Mouse (Mus musculus) layer of hippocampus, adult 9-10 months (tissue): ENCODE data around the gene Pla1a.

Source experiments
- DNase-seq: peaks from one replicate; pipeline ENCODE4 v3.0.0; 2022; ENCODE audit warnings: low spot score

The Pla1a gene

GRCm38 (mm10) chr16:38433514-38433913 lies 569 bp upstream of the Pla1a start:
- DNase-seq: no peak

DNA sequence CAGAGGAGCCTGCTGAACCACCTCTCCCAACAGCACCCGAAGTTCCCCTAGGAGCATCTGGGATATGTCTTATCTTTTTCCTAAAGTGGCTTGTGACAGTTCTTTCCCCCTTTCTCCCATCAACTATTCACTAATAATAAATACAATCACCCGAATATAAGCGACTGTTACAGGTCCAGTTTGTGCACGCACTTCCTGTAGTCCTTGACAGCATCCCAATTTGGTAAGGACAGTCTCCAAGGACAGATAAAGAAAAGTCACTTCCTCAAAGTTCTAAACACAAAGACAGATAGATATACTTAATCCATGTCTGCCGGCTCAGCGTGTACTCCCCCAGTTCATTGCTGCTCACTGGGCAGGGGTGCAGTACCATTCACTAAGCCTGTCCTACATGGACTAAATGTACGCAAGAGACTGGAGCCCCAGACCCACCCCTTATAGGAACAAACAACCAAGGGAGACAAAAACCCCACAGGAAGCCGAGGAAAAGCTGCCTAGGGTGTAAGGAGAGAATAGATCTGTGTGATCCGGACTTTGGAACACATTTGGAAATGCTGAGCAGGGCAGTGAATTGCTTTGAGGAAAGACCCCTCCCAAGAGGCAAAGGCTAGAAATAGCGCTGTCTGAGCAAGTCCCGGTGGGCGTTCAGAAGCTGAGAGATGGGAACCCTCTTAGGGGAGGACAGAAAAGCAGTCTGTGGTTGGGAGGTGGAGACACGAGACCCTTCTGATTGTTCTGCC lies 1.3 kb downstream of the Pla1a start:
- no peak for DNase-seq

DNA sequence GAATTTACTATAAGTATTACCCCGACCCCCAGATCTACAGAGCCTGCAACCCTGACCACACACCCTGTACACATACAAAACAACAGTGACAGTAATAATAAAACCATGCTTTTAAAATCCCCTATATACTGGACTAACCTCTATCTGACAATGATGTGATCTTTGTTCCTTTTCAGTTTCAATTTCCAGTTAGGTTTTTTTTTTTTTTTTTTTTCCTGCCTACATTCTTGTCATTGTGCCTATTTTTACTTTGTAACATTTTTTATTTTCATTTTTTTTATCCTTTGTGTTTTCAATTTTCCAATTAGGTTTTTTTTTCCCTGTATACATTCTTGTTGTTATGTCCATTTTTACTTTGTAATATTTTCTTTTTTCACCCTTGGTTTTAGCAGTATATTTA lies 7.1 kb downstream of the Pla1a start:
- no peak for DNase-seq

DNA sequence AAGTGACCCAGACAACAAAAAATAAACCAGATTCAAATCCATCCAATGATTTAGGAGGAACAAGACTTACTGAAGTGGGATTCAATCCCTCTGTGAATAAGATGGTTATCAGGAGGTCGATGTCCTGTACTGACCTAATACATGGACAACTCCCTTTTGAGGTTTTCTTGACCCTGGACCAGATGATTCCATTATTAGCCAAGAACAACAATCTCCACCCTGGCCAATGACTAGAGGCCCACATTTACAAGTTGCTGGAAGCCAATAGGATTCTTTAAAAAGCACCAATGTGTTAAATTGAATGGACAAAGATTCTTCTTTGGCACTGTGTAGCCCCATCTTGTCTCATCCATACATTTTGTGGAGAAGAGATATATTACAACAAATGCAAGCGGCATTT lies 7.6 kb downstream of the Pla1a start:
- DNase-seq: no peak

DNA sequence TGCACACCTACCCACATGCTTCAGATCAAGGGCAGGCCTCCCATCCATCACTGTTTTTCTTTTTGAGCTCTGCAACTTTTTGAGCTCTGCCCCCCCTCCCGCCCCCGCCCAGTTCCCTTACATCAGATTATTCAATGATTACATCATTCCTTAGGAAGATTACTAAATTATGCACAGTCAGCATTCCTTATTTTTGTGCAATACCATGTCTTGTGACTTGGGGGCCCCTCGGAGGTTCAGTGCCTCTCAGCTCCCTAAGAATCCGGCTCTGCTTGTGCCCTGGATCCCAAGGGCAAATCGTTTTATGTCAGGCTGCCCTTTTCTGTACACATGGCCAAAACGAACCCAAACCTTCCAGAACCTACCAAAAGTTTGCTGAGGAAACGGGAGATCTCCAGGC lies 18.0 kb downstream of the Pla1a start:
- DNase-seq: no peak

DNA sequence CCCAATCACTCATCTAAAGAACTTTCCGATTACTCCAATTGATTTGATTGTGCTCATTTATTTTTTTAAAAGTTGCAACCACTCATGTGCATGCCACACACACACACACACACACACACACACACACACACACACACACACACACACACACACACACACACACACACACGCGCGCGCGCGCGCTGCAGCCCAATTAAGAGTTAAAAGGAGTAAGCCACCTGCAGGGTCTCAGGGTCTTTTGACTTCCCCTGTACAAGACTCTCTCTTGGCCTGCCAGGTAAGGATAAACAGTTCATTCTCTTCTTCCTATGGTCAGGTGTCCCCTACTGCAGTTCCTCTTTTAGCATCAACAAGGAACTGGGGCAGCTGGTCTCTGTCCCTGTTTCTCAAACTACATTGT lies 24.5 kb downstream of the Pla1a start:
- DNase-seq: no peak

DNA sequence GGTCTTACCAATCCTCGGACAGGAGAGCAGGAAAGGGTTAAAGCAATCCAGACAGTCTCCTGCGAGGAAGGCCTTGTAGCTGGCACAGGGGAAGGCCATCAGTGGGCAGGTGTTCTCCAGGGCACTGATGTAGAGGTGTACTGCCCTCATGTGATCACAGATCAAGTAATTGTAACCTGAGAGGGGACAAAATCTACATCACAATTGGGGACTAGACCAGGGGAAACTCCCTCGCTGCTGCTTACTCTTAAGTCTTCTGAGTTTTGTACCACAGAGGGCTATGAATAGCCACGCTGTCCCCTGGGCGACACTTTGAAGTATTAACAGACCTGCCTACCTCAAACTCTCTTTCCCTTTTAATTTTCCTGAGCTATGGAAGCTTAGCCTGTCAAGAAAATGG lies 25.4 kb downstream of the Pla1a start:
- no peak for DNase-seq

- no peak for DNase-seq
These were observed 26.2 kb downstream of the Pla1a start for GRCm38 (mm10) chr16:38406708-38407107.

DNA sequence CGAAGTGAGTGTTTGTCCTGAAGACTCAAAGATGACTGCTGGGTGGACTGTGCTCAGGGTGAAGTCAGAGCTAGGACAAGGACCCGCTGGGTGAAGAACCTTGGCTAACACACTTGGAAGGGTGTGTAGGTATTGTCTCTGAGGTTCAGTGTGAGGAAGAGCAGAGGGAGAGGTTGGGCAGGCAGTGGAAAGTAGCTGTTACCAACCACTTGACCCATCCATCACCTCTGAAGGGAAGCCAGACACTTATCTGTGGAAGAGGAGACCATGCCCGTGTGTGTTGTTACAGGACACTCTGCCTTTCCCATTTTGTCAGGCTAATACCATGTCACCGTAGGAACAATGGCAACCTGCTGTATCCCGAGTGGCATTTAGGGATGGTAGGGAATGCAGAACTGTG lies 26.7 kb downstream of the Pla1a start:
- no peak for DNase-seq

DNA sequence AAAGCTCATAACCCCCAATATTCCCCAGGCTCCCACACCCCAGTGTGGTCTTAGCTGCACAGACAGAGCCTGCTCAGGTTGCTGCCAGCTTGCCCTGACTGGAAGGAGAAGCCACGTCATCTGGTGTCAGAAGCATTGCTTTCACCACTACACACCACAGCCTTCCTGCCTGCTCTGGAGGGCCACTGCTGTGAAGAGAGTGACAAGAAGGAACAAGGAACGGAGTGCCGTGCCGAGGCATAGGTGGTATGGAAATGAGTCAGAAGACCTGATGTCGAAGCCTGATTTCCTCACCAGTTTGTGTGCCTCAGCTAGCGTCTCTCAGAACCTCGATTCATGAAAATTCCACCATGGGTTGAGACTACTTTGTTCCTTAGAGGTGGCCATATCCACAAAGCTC lies 29.3 kb downstream of the Pla1a start:
- no peak for DNase-seq

GRCm38 (mm10) chr16:38401468-38401867 lies 31.5 kb downstream of the Pla1a start:
- no peak for DNase-seq

DNA sequence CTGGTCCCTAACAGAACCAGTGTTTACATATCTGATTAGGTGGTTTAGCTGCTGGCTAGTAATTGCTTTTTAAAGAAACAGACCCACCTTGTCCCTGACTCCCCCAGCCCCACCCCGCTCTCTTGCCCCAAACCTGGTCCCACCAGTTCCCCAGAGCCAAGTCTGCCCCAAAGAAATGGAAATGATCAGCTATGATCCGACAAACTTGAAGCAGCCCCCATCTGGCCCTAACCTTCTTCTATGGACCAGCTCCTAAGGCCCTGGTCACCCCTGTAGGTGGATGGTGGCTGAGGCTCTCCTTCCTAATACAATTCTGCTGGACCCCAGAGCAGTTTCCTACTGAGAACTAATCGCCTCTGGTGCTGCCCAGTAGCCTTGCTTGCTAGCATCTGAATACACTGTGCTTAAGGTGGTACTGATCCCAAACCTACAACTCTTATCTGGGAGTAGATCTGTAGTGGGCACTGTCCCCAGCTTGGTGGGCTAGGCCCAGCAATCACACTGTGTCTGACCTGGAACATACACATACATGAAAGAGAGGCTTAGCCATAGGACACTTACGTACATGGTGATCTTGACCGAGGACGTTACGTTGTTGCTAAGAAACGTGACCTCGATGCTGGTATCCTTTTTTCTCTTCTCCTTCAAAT lies 32.5 kb downstream of the Pla1a start:
- no peak for DNase-seq

DNA sequence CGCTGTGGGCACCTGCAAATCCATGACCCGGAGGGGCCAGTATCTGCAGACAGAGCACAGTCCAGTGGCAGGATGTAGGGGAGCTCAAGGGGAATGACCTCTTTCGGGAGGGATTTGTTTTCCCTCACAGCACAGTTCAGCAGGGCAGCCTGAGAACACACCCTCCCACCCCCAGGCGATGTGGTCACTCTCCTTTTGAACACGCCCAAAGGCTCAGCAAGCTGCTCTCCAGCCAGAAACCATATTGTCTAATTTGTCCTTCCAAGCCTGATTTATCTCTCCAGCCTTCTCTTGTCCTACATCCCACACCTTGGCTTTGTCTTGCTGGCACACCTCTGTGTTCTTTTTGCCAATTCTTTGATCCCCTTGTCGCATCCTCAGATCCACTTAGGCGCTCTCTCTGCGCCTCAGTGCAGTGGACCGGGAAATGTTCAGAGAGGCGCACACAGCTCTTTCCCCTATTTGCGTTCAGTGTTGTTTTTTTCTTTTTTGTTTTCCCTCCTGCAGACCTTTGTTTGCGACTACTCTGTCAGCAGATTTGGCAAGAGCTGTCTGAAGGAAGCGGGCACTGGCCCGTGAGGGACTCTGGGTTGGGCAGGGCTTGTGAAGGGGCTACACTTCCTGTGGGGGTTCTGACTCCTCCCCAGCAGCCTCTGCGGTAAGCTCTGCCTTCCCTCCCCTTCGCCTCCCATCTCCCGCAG lies 33.3 kb downstream of the Pla1a start:
- DNase-seq: no peak

DNA sequence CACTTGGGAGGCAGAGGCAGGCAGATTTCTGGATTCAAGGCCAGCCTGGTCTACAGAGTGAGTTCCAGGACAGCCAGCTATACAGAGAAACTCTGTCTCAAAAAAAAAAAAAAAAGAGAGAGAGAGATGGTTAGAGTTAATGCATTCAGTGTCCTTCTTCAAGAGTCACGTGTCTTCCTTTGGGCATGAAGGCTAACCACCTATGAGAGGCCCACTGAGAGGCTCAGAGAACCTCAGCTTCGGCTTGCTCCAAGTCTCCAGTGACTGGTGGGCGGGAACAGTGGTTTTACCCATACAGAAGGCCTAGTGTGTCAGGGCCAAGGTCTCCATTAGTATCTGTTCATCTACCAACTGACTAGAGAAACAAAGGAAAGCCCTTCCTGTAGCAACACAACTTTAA lies 33.9 kb downstream of the Pla1a start:
- DNase-seq: no peak

- no peak for DNase-seq
These were observed 34.7 kb downstream of the Pla1a start for GRCm38 (mm10) chr16:38398266-38398665.

DNA sequence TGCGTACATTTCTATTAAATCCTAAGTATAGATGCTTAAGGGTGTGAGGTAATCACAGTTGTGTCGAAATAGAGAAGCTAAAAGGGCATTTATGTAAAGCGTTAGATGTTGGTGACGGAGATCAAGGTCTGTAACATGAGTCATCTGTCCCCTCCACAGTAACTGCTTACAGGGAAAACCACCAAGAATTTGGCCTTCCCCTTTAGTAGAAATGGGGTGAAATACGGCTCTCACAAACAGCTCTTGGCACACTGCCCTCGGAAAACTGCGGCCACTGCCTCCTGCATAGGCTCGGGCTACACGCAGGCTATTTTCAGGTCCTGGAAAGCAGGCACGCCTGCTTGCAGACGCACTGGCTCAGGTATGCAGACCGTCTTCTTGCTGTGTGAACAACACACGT lies 36.8 kb downstream of the Pla1a start:
- DNase-seq: no peak

- no peak for DNase-seq
These were observed 37.8 kb downstream of the Pla1a start for GRCm38 (mm10) chr16:38395060-38395730.

DNA sequence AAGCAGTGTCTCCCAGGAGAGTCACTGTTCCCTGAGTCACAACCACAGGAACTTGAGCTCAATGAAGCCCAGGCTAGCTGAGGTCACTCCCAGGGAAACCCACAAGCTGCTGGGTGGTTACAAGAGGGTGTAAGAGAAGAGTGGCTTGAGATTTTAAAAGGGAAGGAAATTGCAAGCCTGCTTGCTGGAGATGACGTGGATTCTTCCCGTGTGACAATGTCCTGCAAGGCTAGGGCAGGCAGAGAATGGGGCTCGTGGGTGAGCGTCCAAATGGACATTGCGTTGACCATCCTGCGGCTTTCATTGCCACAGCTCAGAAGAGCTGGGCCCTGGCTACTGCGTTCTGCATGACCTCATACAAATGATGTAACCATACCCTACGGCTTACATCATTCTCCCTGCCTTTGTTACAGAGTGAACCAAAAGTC lies 38.7 kb downstream of the Pla1a start:
- no peak for DNase-seq

DNA sequence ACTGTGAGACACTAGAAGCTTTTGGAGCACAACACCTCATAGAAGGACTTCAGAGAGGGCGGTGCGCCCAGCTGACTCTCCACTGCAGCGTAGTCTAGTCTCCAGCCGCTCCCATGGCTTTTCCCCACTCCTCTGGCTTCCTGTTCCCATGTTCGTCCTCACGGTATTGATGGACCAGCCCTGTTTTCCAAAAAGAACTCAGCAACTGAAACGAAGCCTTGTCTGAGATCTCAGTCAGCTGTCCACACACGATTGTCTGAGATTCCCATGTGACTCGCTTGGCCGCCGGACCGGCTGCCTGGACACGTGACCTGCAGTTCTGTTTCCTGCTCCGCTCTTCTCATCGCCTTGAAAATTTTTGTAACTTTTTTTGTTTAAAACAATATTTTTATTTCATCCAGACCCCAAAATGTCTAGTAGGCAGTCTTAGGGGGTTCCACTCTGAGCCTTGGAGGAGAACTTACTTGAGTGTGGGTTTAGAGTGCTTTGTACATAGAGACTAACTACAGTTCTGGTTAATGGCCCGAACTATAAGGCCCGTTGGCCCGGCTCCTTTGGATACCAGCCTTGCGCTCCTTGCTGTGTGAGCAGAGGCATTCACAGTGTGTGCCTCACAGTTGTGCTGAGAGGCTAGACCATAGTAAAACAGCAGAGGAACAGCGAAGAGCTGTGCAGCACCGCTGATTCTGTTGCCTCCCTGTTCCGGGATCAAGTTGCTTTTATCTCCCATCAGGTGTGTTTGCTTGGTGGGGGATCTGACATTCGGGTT lies 40.6 kb downstream of the Pla1a start:
- no peak for DNase-seq

DNA sequence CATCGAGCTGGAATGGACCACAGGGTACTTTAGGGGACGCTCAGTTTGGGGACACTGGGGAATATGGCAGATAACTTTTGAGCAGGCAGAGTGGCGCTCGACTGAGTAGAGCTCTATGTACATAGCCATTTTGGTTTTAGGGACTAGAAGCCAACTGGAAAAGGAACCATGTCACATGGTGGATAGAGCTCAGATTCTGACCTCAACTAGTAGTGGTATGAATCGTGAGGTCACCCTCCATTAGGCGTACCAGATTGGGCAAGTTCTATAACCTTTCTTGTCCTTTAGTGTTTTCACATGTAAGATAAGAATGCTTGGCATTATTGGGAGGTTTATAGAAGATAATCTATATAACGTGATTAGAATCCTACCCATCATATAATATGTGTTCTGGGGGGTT lies 42.6 kb downstream of the Pla1a start:
- no peak for DNase-seq

- no peak for DNase-seq
These were observed 43.6 kb downstream of the Pla1a start for GRCm38 (mm10) chr16:38389284-38389893.

- no peak for DNase-seq
These were observed 44.2 kb downstream of the Pla1a start for GRCm38 (mm10) chr16:38388757-38389156.
